In the genomic region with DNA sequence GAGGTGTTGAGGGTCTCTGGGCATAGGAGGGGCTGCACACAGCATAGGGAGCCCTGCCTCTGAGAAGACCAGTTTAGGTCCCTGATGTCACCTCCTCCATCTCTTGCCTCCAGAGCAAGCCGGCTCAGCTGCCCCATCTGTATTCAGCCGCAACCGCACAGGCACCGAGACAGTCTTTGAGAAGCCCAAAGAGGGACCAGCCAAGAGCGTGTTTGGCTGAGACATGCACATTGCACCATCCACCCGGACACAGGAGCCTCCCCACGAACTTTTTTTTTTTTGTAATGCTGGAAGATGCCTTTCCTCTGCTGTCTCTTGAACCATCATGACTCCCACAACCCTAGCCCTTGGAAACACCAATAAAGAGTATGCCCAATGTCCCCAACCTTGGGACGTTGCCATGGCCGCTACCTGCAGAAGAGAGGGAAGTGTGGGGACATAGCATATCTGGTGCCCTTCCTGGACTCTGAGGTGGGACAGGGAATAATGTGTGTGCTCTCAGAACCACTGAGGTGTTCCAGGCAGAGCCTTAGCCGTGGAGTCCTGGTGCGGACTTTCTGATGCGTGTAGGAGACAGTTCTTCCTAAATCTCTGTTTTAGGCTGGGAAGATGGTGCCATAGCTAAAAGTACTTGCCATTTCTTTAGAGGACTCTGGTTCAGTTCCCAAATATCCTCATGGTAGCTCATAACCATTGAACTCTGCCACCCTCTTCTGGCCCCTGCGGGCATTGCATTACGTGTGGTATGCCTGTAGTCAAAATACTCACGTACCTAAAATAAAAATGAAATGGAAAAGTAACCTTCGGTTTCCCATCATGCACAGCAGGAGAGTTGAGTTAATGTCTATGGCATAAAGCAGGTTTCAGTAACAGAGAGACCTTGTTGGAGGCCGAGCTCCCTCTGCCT, we compare ENCODE assay signal across 9 mouse cellular contexts. TPM values are rescaled to one million over a fixed set of nuclear protein-coding genes. Genes with fewer than 3 reads are reported as not detected.
DNase-seq lines count a peak whose midpoint lies in the region; ATAC-seq and TF ChIP-seq lines count a peak whose summit lies in the region.
"Had no signal": no experiment of that assay in that cellular context is flagged by ENCODE, and none has a peak within 500 bp of the region (broad histone marks: within the 10 kb centered on the region; RNA-seq: fewer than 3 reads in every experiment).

No protein-coding gene starts in this region.

- H3K4me2 ChIP-seq in kidney, embryonic 14.5 days (replicated peaks; ENCODE audit: low read depth, low read length) = no peak overlapping the region
- no peak overlapping the region for H3K4me2 ChIP-seq in midbrain, embryonic 13.5 days (replicated peaks)

- no peaks in the 10 kb centered on the region for H3K9me3 ChIP-seq in kidney, embryonic 14.5 days (ENCODE audit: control insufficient read depth, low read length)
- H3K9me3 ChIP-seq in midbrain, embryonic 13.5 days = no peaks in the 10 kb centered on the region

- H3K9ac ChIP-seq in kidney, embryonic 14.5 days (ENCODE audit: low read depth, low read length) = no peak overlapping the region
- H3K9ac ChIP-seq in midbrain, embryonic 13.5 days (replicated peaks) = no peak overlapping the region

- 0 out of 2 replicates have a peak, but pooled peaks cover 5% of the 10 kb centered on the region for H3K4me1 ChIP-seq in kidney, adult 2 months (ENCODE audit: control insufficient read depth, insufficient read depth, low read length)
- 0 out of 2 replicates have a peak, but pooled peaks cover 13% of the 10 kb centered on the region for H3K4me1 ChIP-seq in kidney, embryonic 14.5 days (ENCODE audit: control insufficient read depth, insufficient read depth, low read length)
- no peaks in the 10 kb centered on the region; the same call in 1 of the 2 replicates for H3K4me1 ChIP-seq in midbrain, embryonic 13.5 days (replicated peaks)

- 78% methylated on average over 17 of the region's 17 CpGs for whole genome bisulfite sequencing in kidney, adult 2 months
- 84% methylated on average over 17 of the region's 17 CpGs for WGBS in kidney, embryonic 14.5 days
- 89% methylated on average over 17 of the region's 17 CpGs for WGBS in midbrain, embryonic 13.5 days

- DNase-seq in kidney, adult 2 months = peak; percentile 63
- peak; percentile 44 for DNase-seq in A20 (ENCODE audit: low read depth, low spot score)
- DNase-seq in MN1 (ENCODE audit: low spot score) = peak; percentile 39
- peak; percentile 82 for DNase-seq in kidney, postnatal 10 days
- DNase-seq in naive thymus-derived CD4-positive, alpha-beta T cell, adult 2 months (ENCODE audit: low read depth) = peak; percentile 15

- peak; percentile 74 for TF ChIP-seq CTCF in kidney, adult 2 months (conservative IDR thresholded peaks at IDR 0.05; ENCODE audit: insufficient read depth, insufficient read length, low read depth, low read length)

- no peak overlapping the region for H3K4me3 ChIP-seq in kidney, adult 2 months (ENCODE audit: insufficient read depth, low read depth, low read length)
- H3K4me3 ChIP-seq in kidney, embryonic 14.5 days (ENCODE audit: low read length) = no peak overlapping the region
- H3K4me3 ChIP-seq in midbrain, embryonic 13.5 days (replicated peaks) = no peak overlapping the region

- no peak for ATAC-seq in kidney, embryonic 14.5 days (ENCODE audit: low FRiP score, low TSS enrichment)
- peak; percentile 87 for ATAC-seq in common myeloid progenitor, adult 5-6 weeks (replicated peaks; ENCODE audit: low read depth, poor library complexity, severe bottlenecking)
- ATAC-seq in midbrain, embryonic 13.5 days = no peak

- TF ChIP-seq POLR2A in kidney, adult 2 months (IDR thresholded peaks at IDR 0.05; ENCODE audit: low read depth, low read length) = no peak

- H3K27me3 ChIP-seq in kidney, adult 2 months (replicated peaks; ENCODE audit: control insufficient read depth, insufficient read depth, low read length) = no peaks in the 10 kb centered on the region
- no peaks in the 10 kb centered on the region for H3K27me3 ChIP-seq in kidney, embryonic 14.5 days (ENCODE audit: control insufficient read depth, insufficient read depth, low read length)
- no peaks in the 10 kb centered on the region for H3K27me3 ChIP-seq in midbrain, embryonic 13.5 days

- H3K27ac ChIP-seq in kidney, adult 2 months (ENCODE audit: insufficient read depth, low read depth, low read length) = no peak overlapping the region
- H3K27ac ChIP-seq in kidney, embryonic 14.5 days (ENCODE audit: low read depth, low read length) = no peak overlapping the region
- no peak overlapping the region for H3K27ac ChIP-seq in midbrain, embryonic 13.5 days

- H3K36me3 ChIP-seq in kidney, adult 2 months (ENCODE audit: control insufficient read depth, insufficient read depth, low read length) = no peaks in the 10 kb centered on the region
- no peaks in the 10 kb centered on the region; the same call in 1 of the 2 replicates for H3K36me3 ChIP-seq in kidney, embryonic 14.5 days (ENCODE audit: control insufficient read depth, insufficient read depth, low read length)
- H3K36me3 ChIP-seq in midbrain, embryonic 13.5 days = peaks cover 6% of the 10 kb centered on the region; the same call in 1 of the 2 replicates

RNA-seq across cellular contexts. Expression of a gene that starts 2.1 kb away (rescaled TPM):
- polyA plus RNA-seq in kidney, adult 2 months (2012; rRNA removed) = 8.2 and 9.2 TPM in 2 replicates
- polyA plus RNA-seq in kidney, embryonic 14.5 days (2014; fragmentation: Nextera tagmentation; extraction: Ambion mirVana) = 2.7 TPM in 2 replicates
- 0.78 TPM in 1 of 2 replicates, not detected in the other for total RNA-seq in common myeloid progenitor, adult 5-6 weeks (2017)
- polyA plus RNA-seq in midbrain, embryonic 13.5 days (2015; fragmentation: Nextera tagmentation; extraction: Ambion mirVana) = 0.67 and 0.70 TPM in 2 replicates

RNA-seq across cellular contexts. Expression of a gene that starts 5.2 kb away (rescaled TPM):
- polyA plus RNA-seq in kidney, adult 2 months (2012; rRNA removed) = 0.38 and 0.62 TPM in 2 replicates
- polyA plus RNA-seq in kidney, embryonic 14.5 days (2014; fragmentation: Nextera tagmentation; extraction: Ambion mirVana) = 0.12 and 0.26 TPM in 2 replicates
- total RNA-seq in common myeloid progenitor, adult 5-6 weeks (2017) = not detected in 2 replicates
- polyA plus RNA-seq in midbrain, embryonic 13.5 days (2015; fragmentation: Nextera tagmentation; extraction: Ambion mirVana) = not detected in 2 replicates
- total RNA-seq: layer of hippocampus, postnatal 14 days had no signal

RNA-seq across cellular contexts. Expression of a gene that starts 42.5 kb away (rescaled TPM):
- polyA plus RNA-seq in kidney, adult 2 months (2012; rRNA removed) = 0.43 and 0.56 TPM in 2 replicates
- 0.30 TPM in 1 of 2 replicates, not detected in the other for polyA plus RNA-seq in kidney, embryonic 14.5 days (2014; fragmentation: Nextera tagmentation; extraction: Ambion mirVana)
- total RNA-seq in common myeloid progenitor, adult 5-6 weeks (2017) = not detected in 2 replicates
- 0.21 and 0.42 TPM in 2 replicates for polyA plus RNA-seq in midbrain, embryonic 13.5 days (2015; fragmentation: Nextera tagmentation; extraction: Ambion mirVana)

RNA-seq across cellular contexts. Expression of a gene that starts 55.7 kb away (rescaled TPM):
- polyA plus RNA-seq in kidney, adult 2 months (2012; rRNA removed) = 14.1 and 15.1 TPM in 2 replicates
- 26.8 and 29.5 TPM in 2 replicates for polyA plus RNA-seq in kidney, embryonic 14.5 days (2014; fragmentation: Nextera tagmentation; extraction: Ambion mirVana)
- total RNA-seq in common myeloid progenitor, adult 5-6 weeks (2017) = 6.4 and 6.8 TPM in 2 replicates
- polyA plus RNA-seq in midbrain, embryonic 13.5 days (2015; fragmentation: Nextera tagmentation; extraction: Ambion mirVana) = 18.2 and 18.9 TPM in 2 replicates

Comparison
In these comparisons a context has a peak if more than half of its experiments do, and no peak if none do; other contexts are left out.
1. DNase-seq: peak in every context shown above with its lines; median percentile 82 in kidney, postnatal 10 days; 63 in kidney, adult 2 months; 44 in A20; 39 in MN1; 15 in naive thymus-derived CD4-positive, alpha-beta T cell, adult 2 months.